Mouse (Mus musculus) E14TG2a.4 (cell line): Measurements from ENCODE around the gene Syt7.

ENCODE experiments used
- H3K27me3 ChIP-seq: 2 replicates; pipeline ENCODE4 v1.6.1; 2014; ENCODE audit warnings: low read length, control low read depth; ENCODE audit not compliant: insufficient read depth
- H3K36me3 ChIP-seq: 2 replicates; pipeline ENCODE4 v1.6.1; 2014; ENCODE audit warnings: low read length, control low read depth; ENCODE audit not compliant: insufficient read depth
- H3K4me1 ChIP-seq: replicated peaks from 2 replicates; pipeline ENCODE4 v1.6.1; 2014; ENCODE audit warnings: low read depth, low read length, control low read depth
- H3K4me3 ChIP-seq: replicated peaks from 2 replicates; pipeline ENCODE4 v1.5.1; 2014; ENCODE audit warnings: mild to moderate bottlenecking, low read length
- H3K9me3 ChIP-seq: 2 replicates; pipeline ENCODE4 v1.6.1; 2014; ENCODE audit warnings: low read length, control low read depth
- CTCF ChIP-seq: conservative IDR thresholded peaks from 2 replicates; pipeline ENCODE4 v1.5.1; 2014; ENCODE audit warnings: low read length
- NANOG ChIP-seq: IDR thresholded peaks from 2 replicates; pipeline ENCODE4 v1.6.1; 2014; ENCODE audit warnings: borderline replicate concordance, low read length, mixed read lengths
- POU5F1 ChIP-seq: IDR thresholded peaks from 2 replicates; pipeline ENCODE4 v1.6.1; 2014; ENCODE audit warnings: low read length, borderline replicate concordance

Gene Syt7

DNA sequence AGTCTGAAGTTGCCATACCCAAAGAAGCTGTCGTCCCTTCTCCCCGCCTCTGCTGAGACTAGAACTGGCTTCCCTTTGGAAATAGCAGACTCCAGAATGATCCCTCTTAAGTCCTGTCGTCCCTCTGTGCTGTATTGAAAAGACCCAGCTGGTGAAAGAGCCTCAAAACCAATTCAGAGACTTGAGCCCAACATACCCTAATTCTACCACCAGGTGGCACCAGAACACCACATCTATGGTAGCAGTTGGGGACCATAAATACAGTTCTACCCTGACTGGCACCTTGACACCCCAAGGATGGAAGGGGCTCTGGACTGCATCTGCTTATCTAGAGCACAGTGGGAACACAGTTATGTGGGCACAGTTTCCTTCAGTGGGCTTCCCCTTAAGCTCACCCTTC lies 60.8 kb downstream of the Syt7 start:
- H3K4me3 ChIP-seq = no peak overlapping the region
- H3K4me1 ChIP-seq = peaks cover 28% of the 10 kb centered on the region
- TF ChIP-seq POU5F1 (no peak), CTCF (peak; percentile 85)
- H3K27me3 ChIP-seq = peaks cover 33% of the 10 kb centered on the region
- H3K9me3 ChIP-seq = no peaks in the 10 kb centered on the region; the same call in 1 of the 2 replicates
- H3K36me3 ChIP-seq = no peaks in the 10 kb centered on the region; the same call in 1 of the 2 replicates

DNA sequence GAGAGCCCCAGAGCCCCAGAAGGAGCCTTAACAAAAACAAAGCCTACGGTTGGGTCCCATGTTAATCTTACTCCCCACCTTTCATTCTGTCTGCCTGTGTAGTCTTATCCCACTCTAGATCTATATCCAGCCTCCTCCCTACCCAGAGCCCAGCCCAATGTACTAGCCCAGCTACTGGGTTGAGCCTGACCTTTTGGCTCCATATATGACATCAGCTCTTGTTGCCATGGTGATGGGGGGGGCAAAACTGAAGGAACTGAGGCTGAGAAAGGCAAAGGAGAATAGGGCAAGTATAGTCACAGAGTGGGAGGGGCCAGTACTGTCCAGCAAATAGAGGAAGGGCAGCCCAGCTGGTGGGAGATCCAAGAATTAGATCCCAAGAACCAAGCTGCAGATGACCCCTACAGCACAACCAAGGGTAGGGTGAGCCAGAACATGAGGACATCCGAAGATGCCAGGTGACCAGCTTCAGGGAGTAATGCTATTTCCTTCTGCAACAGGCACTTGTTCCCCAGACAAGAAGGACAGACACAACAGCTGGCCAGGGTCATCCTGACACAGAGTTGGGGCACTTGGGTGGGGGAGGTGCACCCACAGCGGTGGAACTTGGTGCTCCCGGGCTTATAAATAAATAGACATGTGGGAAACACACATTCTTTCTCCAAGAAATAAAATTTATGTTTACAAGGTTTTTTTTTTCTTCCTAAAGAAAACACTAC lies 66.0 kb downstream of the Syt7 start:
- H3K4me3 ChIP-seq = no peak overlapping the region
- no peak for TF ChIP-seq POU5F1
- H3K27me3 ChIP-seq = peaks cover 81% of the 10 kb centered on the region
- peaks cover 32% of the 10 kb centered on the region for H3K4me1 ChIP-seq
- no peaks in the 10 kb centered on the region for H3K36me3 ChIP-seq
- H3K9me3 ChIP-seq = no peaks in the 10 kb centered on the region

DNA sequence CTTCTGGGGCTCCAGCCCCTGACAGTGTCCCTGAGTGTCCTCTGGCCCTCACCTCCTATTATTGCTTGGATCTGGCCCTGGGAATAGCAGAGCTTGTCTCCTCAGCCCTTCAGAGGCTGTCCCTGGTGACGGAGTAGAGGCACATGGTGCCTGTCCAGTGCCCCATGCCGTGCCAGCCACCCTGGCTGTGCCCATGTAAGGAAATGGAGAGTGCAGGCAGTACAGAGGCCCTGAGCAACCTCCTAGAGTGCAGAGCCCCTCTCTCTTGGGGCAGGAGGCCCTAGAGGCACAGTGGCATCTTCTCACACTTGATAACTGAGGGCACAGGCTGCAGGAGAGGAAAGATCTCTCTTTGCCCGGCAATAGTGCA lies 66.5 kb downstream of the Syt7 start:
- no peaks in the 10 kb centered on the region for H3K9me3 ChIP-seq
- no peak for TF ChIP-seq POU5F1
- no peak for TF ChIP-seq CTCF
- TF ChIP-seq NANOG = no peak
- peaks cover 84% of the 10 kb centered on the region for H3K27me3 ChIP-seq
- H3K36me3 ChIP-seq = no peaks in the 10 kb centered on the region
- H3K4me1 ChIP-seq = peaks cover 32% of the 10 kb centered on the region
- H3K4me3 ChIP-seq = no peak overlapping the region

DNA sequence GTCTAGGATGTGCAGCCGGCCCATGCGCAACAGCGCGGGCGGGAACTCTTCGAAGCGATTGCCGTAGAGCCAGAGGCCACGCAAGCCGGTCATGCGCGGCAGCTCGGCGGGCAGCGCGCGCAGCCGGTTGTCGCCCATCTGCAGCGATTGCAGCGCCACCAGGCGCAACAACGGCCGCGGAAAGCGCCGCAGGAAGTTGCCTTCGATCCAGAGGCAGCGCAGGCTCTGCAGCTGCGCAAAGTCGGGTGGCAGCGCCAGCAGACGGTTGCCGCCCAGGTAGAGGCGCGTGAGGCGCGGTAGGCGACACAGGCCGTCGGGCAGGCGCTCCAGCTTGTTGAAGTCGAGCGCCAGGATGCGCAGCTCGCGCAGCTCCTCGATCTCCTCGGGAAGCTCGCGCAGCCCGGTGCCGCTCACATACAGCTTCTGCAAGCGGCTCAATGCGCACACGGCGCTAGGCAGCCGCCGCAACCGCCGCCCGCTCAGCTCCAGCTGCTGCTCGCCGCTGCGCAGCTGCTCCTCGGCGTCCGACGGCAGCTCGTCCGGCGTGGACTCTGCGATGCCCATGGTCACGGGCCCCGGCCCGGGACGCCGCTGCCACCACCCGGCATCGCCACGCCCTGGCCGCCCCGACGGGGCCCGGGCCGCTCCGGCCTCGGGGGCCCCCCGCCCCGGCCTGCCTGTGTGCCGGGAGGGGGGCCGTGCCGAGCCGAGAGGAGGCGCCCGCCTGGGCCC lies 68.0 kb downstream of the Syt7 start, which contains the start of gene Lrrc10b:
Gene Lrrc10b, minus strand, starts transcription at position 722 of the 732 bp plus-strand sequence.
- peak within 1 kb of the TSS; percentile 83 for H3K4me3 ChIP-seq
- H3K27me3 ChIP-seq = peaks cover 92% of the 10 kb centered on the region
- no peaks in the 10 kb centered on the region for H3K9me3 ChIP-seq
- no peaks in the 10 kb centered on the region for H3K36me3 ChIP-seq
- TF ChIP-seq NANOG (no peak), CTCF (no peak), POU5F1 (no peak)
- peaks cover 42% of the 10 kb centered on the region for H3K4me1 ChIP-seq

DNA sequence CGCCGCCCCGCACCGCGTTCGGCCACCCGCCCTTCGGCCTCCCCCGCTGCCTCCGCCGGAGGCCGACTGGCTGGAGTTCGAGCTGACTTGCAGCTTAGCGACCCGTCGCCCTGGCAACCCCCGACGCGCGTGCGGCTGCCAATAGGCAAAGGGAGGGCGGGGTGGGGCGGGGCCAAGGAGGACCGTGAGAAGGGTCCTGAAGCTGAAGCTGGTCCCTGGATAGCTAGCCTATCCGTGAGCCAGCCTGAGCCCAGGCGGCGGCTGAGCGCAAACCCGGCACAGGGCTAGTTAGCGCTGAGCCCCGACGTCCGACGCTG lies 68.6 kb downstream of the Syt7 start:
- TF ChIP-seq POU5F1 (no peak), NANOG (no peak), CTCF (no peak)
- peaks cover 92% of the 10 kb centered on the region for H3K27me3 ChIP-seq
- H3K9me3 ChIP-seq = no peaks in the 10 kb centered on the region
- peak overlapping the region; percentile 83 for H3K4me3 ChIP-seq
- no peaks in the 10 kb centered on the region for H3K36me3 ChIP-seq
- peaks cover 47% of the 10 kb centered on the region for H3K4me1 ChIP-seq

DNA sequence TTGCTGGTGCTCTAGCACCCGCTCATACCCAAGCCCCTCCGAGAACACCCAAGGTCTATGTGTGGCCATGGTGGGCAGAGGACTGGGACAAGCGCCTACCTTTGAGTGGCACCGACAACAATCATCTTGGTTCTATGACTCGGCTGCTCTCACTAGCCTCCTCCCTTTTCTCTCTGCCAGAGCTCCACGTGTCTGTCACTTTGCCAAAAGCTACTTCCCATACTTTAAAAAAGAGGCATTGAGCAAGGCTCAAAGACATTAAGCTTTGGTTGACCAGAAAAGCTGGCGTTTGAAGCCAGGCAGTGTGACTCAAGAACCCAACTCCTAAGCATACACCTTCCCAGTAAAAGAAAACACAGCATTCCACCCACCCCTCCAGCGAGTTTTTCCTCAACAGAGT lies 69.2 kb downstream of the Syt7 start:
- no peak for TF ChIP-seq CTCF
- TF ChIP-seq NANOG = no peak
- no peak for TF ChIP-seq POU5F1
- Histone ChIP-seq H3K36me3 (no peaks in the 10 kb centered on the region), H3K4me1 (peaks cover 54% of the 10 kb centered on the region), H3K27me3 (peaks cover 92% of the 10 kb centered on the region), H3K9me3 (no peaks in the 10 kb centered on the region), H3K4me3 (peak overlapping the region; percentile 83)

DNA sequence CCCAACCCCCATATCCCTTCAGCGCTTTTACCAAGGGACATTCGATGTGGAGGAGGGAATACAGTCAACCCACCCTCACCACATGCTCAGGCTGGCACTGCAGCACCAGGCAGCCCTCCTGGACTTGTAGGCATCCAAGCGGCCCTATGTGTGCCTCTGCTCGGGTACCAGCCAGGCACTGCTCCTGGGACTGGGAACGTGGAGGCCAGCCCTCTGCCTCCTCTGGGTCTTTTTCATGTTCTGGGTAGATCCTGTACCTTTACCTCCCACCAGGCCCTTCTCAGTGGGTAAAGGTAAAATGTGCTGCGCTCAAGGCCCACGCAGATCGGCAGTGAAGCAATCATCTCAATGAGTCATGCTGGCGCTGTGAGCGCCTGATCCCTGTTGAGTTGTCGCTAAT lies 71.0 kb downstream of the Syt7 start:
- Histone ChIP-seq H3K4me3 (no peak overlapping the region), H3K36me3 (no peaks in the 10 kb centered on the region), H3K4me1 (peaks cover 67% of the 10 kb centered on the region), H3K9me3 (no peaks in the 10 kb centered on the region), H3K27me3 (peaks cover 90% of the 10 kb centered on the region)
- no peak for TF ChIP-seq POU5F1
- no peak for TF ChIP-seq NANOG
- TF ChIP-seq CTCF = no peak

DNA sequence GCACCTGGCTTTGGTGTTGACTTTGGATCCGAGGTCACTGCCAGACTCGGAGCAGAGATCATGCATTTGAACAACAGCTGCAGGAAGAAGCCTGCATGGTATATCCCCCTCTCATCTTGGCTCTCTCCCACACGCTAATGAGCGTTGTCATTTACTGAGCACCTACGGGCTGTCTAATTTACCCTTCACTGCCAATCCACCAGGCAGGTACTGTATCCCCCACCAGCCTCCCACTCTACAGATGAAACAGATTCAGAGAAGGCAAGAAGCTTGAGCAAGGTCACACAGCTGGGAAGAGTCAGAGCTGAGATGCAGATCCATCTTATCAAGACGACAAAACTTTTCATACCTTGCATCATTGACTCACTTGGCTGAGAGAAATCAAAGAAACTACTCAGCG lies 72.7 kb downstream of the Syt7 start:
- Histone ChIP-seq H3K4me1 (peaks cover 60% of the 10 kb centered on the region), H3K27me3 (peaks cover 89% of the 10 kb centered on the region), H3K9me3 (no peaks in the 10 kb centered on the region), H3K4me3 (peak overlapping the region; percentile 54; the same call in 1 of the 2 replicates), H3K36me3 (no peaks in the 10 kb centered on the region)
- TF ChIP-seq POU5F1 (no peak), CTCF (no peak), NANOG (no peak)
